Mouse (Mus musculus): ENCODE data around the gene Resp18. TPM values are rescaled to one million over a fixed set of nuclear protein-coding genes. Genes with fewer than 3 reads are reported as not detected.

Resp18 gene
- 153 and 191 TPM in 2 replicates for polyA plus RNA-seq (2015; fragmentation: Nextera tagmentation; extraction: Ambion mirVana)

GRCm38 (mm10) chr1:75278228-75278627 lies at the start of gene Resp18:
Gene Resp18 (minus strand): TSS chr1:75278415.

GRCm38 (mm10) chr1:75317241-75318201 lies 39.3 kb upstream of the Resp18 start, which contains the start of gene Dnpep:
Gene Dnpep (minus strand): TSS chr1:75317990.

GRCm38 (mm10) chr1:75264091-75264880 lies 13.9 kb downstream of the Resp18 start, which contains the start of gene Ptprn:
Gene Ptprn (minus strand): TSS chr1:75264502.

GRCm38 (mm10) chr1:75236117-75237050 lies 41.8 kb downstream of the Resp18 start, which contains the start of gene Dnajb2:
Gene Dnajb2 (plus strand): TSS chr1:75236406.

GRCm38 (mm10) chr1:75231664-75232152 lies 46.5 kb downstream of the Resp18 start, which contains the start of gene A630095N17Rik:
Gene A630095N17Rik (minus strand): TSS chr1:75232102.

Other genes starting within 250 kb of the Resp18 start
- gene Nhej1, start 153.2 kb downstream of the Resp18 start, polyA plus RNA-seq (2015; fragmentation: Nextera tagmentation; extraction: Ambion mirVana), result 6.6 and 7.8 TPM in 2 replicates
- gene Slc23a3, start 144.5 kb downstream of the Resp18 start, polyA plus RNA-seq (2015; fragmentation: Nextera tagmentation; extraction: Ambion mirVana), result 0.58 and 1.6 TPM in 2 replicates
- gene Cnppd1, start 135.7 kb downstream of the Resp18 start, polyA plus RNA-seq (2015; fragmentation: Nextera tagmentation; extraction: Ambion mirVana), result 27.1 and 45.5 TPM in 2 replicates
- 61.8 and 69.4 TPM in 2 replicates for gene Retreg2, start 135.6 kb downstream of the Resp18 start, polyA plus RNA-seq (2015; fragmentation: Nextera tagmentation; extraction: Ambion mirVana)
- 41.2 and 47.4 TPM in 2 replicates for gene Zfand2b, start 109.8 kb downstream of the Resp18 start, polyA plus RNA-seq (2015; fragmentation: Nextera tagmentation; extraction: Ambion mirVana)
- 17.2 and 24.7 TPM in 2 replicates for gene Abcb6, start 98.0 kb downstream of the Resp18 start, polyA plus RNA-seq (2015; fragmentation: Nextera tagmentation; extraction: Ambion mirVana)
- gene Ankzf1, start 86.3 kb downstream of the Resp18 start, polyA plus RNA-seq (2015; fragmentation: Nextera tagmentation; extraction: Ambion mirVana), result 11.5 and 19.9 TPM in 2 replicates
- gene Atg9a, start 86.2 kb downstream of the Resp18 start, polyA plus RNA-seq (2015; fragmentation: Nextera tagmentation; extraction: Ambion mirVana), result 23.3 and 27.3 TPM in 2 replicates
- gene Glb1l, start 67.6 kb downstream of the Resp18 start, polyA plus RNA-seq (2015; fragmentation: Nextera tagmentation; extraction: Ambion mirVana), result 8.6 and 14.4 TPM in 2 replicates
- 65.9 and 90.8 TPM in 2 replicates for gene Stk16, start 67.6 kb downstream of the Resp18 start, polyA plus RNA-seq (2015; fragmentation: Nextera tagmentation; extraction: Ambion mirVana)
- gene Tuba4a, start 58.5 kb downstream of the Resp18 start, polyA plus RNA-seq (2015; fragmentation: Nextera tagmentation; extraction: Ambion mirVana), result 20.2 and 27.9 TPM in 2 replicates
- gene A630095N17Rik, start 46.3 kb downstream of the Resp18 start, polyA plus RNA-seq (2015; fragmentation: Nextera tagmentation; extraction: Ambion mirVana), result not detected in 2 replicates
- 21.8 and 24.0 TPM in 2 replicates for gene Dnajb2, start 42.0 kb downstream of the Resp18 start, polyA plus RNA-seq (2015; fragmentation: Nextera tagmentation; extraction: Ambion mirVana)
- gene Ptprn, start 13.9 kb downstream of the Resp18 start, polyA plus RNA-seq (2015; fragmentation: Nextera tagmentation; extraction: Ambion mirVana), result 33.3 and 44.0 TPM in 2 replicates
- gene Dnpep, start 39.6 kb upstream of the Resp18 start, polyA plus RNA-seq (2015; fragmentation: Nextera tagmentation; extraction: Ambion mirVana), result 133 and 170 TPM in 2 replicates
- gene Des, start 81.9 kb upstream of the Resp18 start, polyA plus RNA-seq (2015; fragmentation: Nextera tagmentation; extraction: Ambion mirVana), result 22.3 and 29.9 TPM in 2 replicates
- gene Speg, start 96.9 kb upstream of the Resp18 start, polyA plus RNA-seq (2015; fragmentation: Nextera tagmentation; extraction: Ambion mirVana), result 37.1 and 42.3 TPM in 2 replicates
- 68.1 and 95.9 TPM in 2 replicates for gene Gmppa, start 157.5 kb upstream of the Resp18 start, polyA plus RNA-seq (2015; fragmentation: Nextera tagmentation; extraction: Ambion mirVana)
- gene Asic4, start 172.0 kb upstream of the Resp18 start, polyA plus RNA-seq (2015; fragmentation: Nextera tagmentation; extraction: Ambion mirVana), result 4.5 and 6.8 TPM in 2 replicates
- gene Chpf, start 200.9 kb upstream of the Resp18 start, polyA plus RNA-seq (2015; fragmentation: Nextera tagmentation; extraction: Ambion mirVana), result 45.8 and 51.6 TPM in 2 replicates
- gene Tmem198, start 201.1 kb upstream of the Resp18 start, polyA plus RNA-seq (2015; fragmentation: Nextera tagmentation; extraction: Ambion mirVana), result 5.4 and 10.3 TPM in 2 replicates
- gene Obsl1, start 228.0 kb upstream of the Resp18 start, polyA plus RNA-seq (2015; fragmentation: Nextera tagmentation; extraction: Ambion mirVana), result 58.6 and 64.4 TPM in 2 replicates
- 68.0 and 193 TPM in 2 replicates for gene Inha, start 228.7 kb upstream of the Resp18 start, polyA plus RNA-seq (2015; fragmentation: Nextera tagmentation; extraction: Ambion mirVana)
- 12.7 and 15.8 TPM in 2 replicates for gene Stk11ip, start 243.1 kb upstream of the Resp18 start, polyA plus RNA-seq (2015; fragmentation: Nextera tagmentation; extraction: Ambion mirVana)

Data from adrenal gland, postnatal 0 days (tissue).